Mouse (Mus musculus): ENCODE data around the gene Agpat3. TPM values are rescaled to one million over a fixed set of nuclear protein-coding genes. Genes with fewer than 3 reads are reported as not detected.

Gene Agpat3
- total and polyA plus RNA-seq, 3 experiments: 0.07 TPM; not detected in 2

- H3K9ac ChIP-seq (ENCODE audit: control insufficient read depth, low read depth, low read length, poor library complexity, severe bottlenecking): no peak overlapping the region
- H3K4me1 ChIP-seq (ENCODE audit: control insufficient read depth in 1 of 2, insufficient read depth in 2 of 2, low read length in 2 of 2): peaks cover 10 to 32% of the 10 kb centered on the region in 2 experiments
- peak overlapping the region; percentile 17 to 27; a peak in 3 of 4 replicates for H3K4me3 ChIP-seq (ENCODE audit: control insufficient read depth in 1 of 2, insufficient read depth in 1 of 2, low read depth in 2 of 2, low read length in 2 of 2)
- peaks cover 0 to under 1% of the 10 kb centered on the region in 2 experiments; a peak in 1 of 4 replicates for H3K27me3 ChIP-seq (ENCODE audit: control insufficient read depth in 1 of 2, insufficient read depth in 2 of 2, low read length in 2 of 2)
- H3K9me3 ChIP-seq (replicated peaks; ENCODE audit: insufficient read depth, low read length): no peaks in the 10 kb centered on the region
- peak; percentile 90 for DNase-seq (ENCODE audit: low read depth, low spot score)
- H3K27ac ChIP-seq (ENCODE audit: control insufficient read depth, low read depth, low read length): peak overlapping the region; percentile 58
- no peaks in the 10 kb centered on the region for H3K79me2 ChIP-seq (ENCODE audit: control insufficient read depth, insufficient read depth, low read length, poor library complexity)
- H3K36me3 ChIP-seq (ENCODE audit: control insufficient read depth in 1 of 2, insufficient read depth in 2 of 2, low read length in 2 of 2): peaks cover 0 to 15% of the 10 kb centered on the region in 2 experiments; a peak in 2 of 4 replicates
- TF ChIP-seq MEF2A (IDR thresholded peaks at IDR 0.05; ENCODE audit: extremely low read depth, insufficient replicate concordance, low read depth, low read length, poor library complexity, severe bottlenecking) (no peak), UBTF (IDR thresholded peaks at IDR 0.05; ENCODE audit: borderline replicate concordance, insufficient read depth, low read depth, low read length) (no peak), GABPA (IDR thresholded peaks at IDR 0.05; ENCODE audit: low read depth, low read length) (no peak), BHLHE40 (IDR thresholded peaks at IDR 0.05; ENCODE audit: borderline replicate concordance, low read depth, low read length) (peak; percentile 89), CHD1 (IDR thresholded peaks at IDR 0.05; ENCODE audit: low read depth, low read length) (no peak), MAFK (IDR thresholded peaks at IDR 0.05; ENCODE audit: borderline replicate concordance, low read depth, low read length) (peak; percentile 84), RAD21 (IDR thresholded peaks at IDR 0.05; ENCODE audit: low read depth, low read length) (no peak), ZC3H11A (IDR thresholded peaks at IDR 0.05; ENCODE audit: low read depth, low read length) (no peak), SIN3A (IDR thresholded peaks at IDR 0.05; ENCODE audit: low read length) (peak; percentile 91), ZMIZ1 (IDR thresholded peaks at IDR 0.05; ENCODE audit: low read depth, low read length) (0 out of 2 replicates have a peak, but pooled peaks have one; percentile 40), EP300 (IDR thresholded peaks at IDR 0.05; ENCODE audit: low read depth in 1 of 2, low read length in 2 of 2) (peak; percentile 99 to 100), GATA1 (IDR thresholded peaks at IDR 0.05; ENCODE audit: low read depth, low read length) (peak; percentile 99), POLR2AphosphoS2 (IDR thresholded peaks at IDR 0.05; ENCODE audit: low read length) (no peak), SMC3 (IDR thresholded peaks at IDR 0.05; ENCODE audit: low read depth, low read length) (no peak), MAZ (IDR thresholded peaks at IDR 0.05; ENCODE audit: low read depth, low read length) (peak; percentile 65; the same call in 1 of the 2 replicates), ETS1 (IDR thresholded peaks at IDR 0.05; ENCODE audit: low read depth, low read length) (peak; percentile 97), ELF1 (IDR thresholded peaks at IDR 0.05; ENCODE audit: low read depth, low read length) (no peak; the same call in 1 of the 2 replicates), TCF12 (IDR thresholded peaks at IDR 0.05; ENCODE audit: low read depth, low read length) (peak; percentile 99), JUND (IDR thresholded peaks at IDR 0.05; ENCODE audit: low read depth, low read length) (peak; percentile 82), MYB (IDR thresholded peaks at IDR 0.05; ENCODE audit: low read depth, low read length) (peak; percentile 68; the same call in 1 of the 2 replicates), E2F4 (IDR thresholded peaks at IDR 0.05; ENCODE audit: borderline replicate concordance, low read depth, low read length) (no peak), NRF1 (IDR thresholded peaks at IDR 0.05; ENCODE audit: insufficient read depth, low read depth, low read length, poor library complexity, severe bottlenecking) (no peak), POLR2AphosphoS5 (IDR thresholded peaks at IDR 0.05; ENCODE audit: borderline replicate concordance, low read depth, low read length) (no peak), POLR2A (IDR thresholded peaks at IDR 0.05; ENCODE audit: control insufficient read depth in 1 of 2, insufficient read depth in 1 of 2, low read depth in 1 of 2, low read length in 2 of 2, poor library complexity in 1 of 2) (no peak), KAT2A (conservative IDR thresholded peaks at IDR 0.05; ENCODE audit: low read depth, low read length) (no peak), TBP (IDR thresholded peaks at IDR 0.05; ENCODE audit: low read depth, low read length) (no peak), HCFC1 (IDR thresholded peaks at IDR 0.05; ENCODE audit: low read depth, low read length) (no peak; the same call in 1 of the 2 replicates), CHD2 (IDR thresholded peaks at IDR 0.05; ENCODE audit: low read length) (peak; percentile 57; the same call in 1 of the 2 replicates), CTCF (IDR thresholded peaks at IDR 0.05 in 2 of 3, conservative IDR thresholded peaks at IDR 0.05 in 1 of 3; ENCODE audit: control insufficient read depth in 1 of 3, insufficient read depth in 1 of 3, low read depth in 2 of 3, low read length in 3 of 3, poor library complexity in 1 of 3, severe bottlenecking in 1 of 3) (no peak), USF2 (IDR thresholded peaks at IDR 0.05; ENCODE audit: borderline replicate concordance in 1 of 2, insufficient read depth in 1 of 2, low read depth in 1 of 2, low read length in 2 of 2) (no peak), MYC (IDR thresholded peaks at IDR 0.05; ENCODE audit: low read depth, low read length) (peak; percentile 81), MAX (IDR thresholded peaks at IDR 0.05; ENCODE audit: low read length) (peak; percentile 56; the same call in 1 of the 2 replicates), USF1 (IDR thresholded peaks at IDR 0.05; ENCODE audit: low read depth, low read length) (peak; percentile 64; the same call in 1 of the 2 replicates), RCOR1 (IDR thresholded peaks at IDR 0.05; ENCODE audit: low read depth, low read length) (peak; percentile 99), MXI1 (IDR thresholded peaks at IDR 0.05; ENCODE audit: low read depth, low read length) (peak; percentile 60; the same call in 1 of the 2 replicates), NELFE (IDR thresholded peaks at IDR 0.05; ENCODE audit: low read depth, low read length) (no peak), TAL1 (IDR thresholded peaks at IDR 0.05; ENCODE audit: low read length) (peak; percentile 99)
Observed at GRCm38 (mm10) chr10:78366851-78367312, 14.6 kb upstream of the Agpat3 start.

All from MEL (cell line).